Mouse (Mus musculus): ENCODE measurements around the gene Lhx2. TPM values are rescaled to one million over a fixed set of nuclear protein-coding genes. Genes with fewer than 3 reads are reported as not detected.

Lhx2 gene
- polyA plus RNA-seq, 1 experiment = 0.08 TPM

DNA sequence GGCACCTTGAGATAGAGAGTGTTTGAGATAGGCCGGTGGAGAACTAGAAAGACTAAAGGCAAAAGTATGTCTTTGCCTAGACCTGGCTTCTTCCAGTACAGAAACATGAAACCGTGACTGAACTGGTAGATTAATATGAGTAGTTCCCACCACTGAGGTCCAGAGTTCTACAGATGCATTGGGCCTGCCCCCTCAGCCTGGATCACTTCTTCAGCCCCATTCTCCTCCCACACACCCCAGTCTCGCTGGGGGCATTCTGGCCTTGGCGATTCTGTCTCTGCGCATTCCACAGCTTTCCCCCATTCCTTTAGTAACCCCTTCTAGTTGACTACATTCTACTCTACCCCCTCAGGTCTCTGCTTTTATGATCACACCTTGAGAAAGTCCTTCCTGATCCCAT lies 1.4 kb upstream of the Lhx2 start:
- Histone ChIP-seq H3K4me1 (ENCODE audit: control insufficient read depth, insufficient read depth, insufficient read length, low read length) (peaks cover 9% of the 10 kb centered on the region), H3K4me3 (ENCODE audit: low read depth, low read length) (no peak overlapping the region), H3K27ac (ENCODE audit: insufficient read depth, low read depth, low read length) (no peak overlapping the region), H3K36me3 (ENCODE audit: control insufficient read depth, insufficient read depth, low read length) (no peaks in the 10 kb centered on the region), H3K27me3 (ENCODE audit: control insufficient read depth, insufficient read depth, low read length) (peaks cover 57% of the 10 kb centered on the region)
- WGBS = 58% methylated on average over 5 of the region's 5 CpGs
- TF ChIP-seq CTCF (IDR thresholded peaks at IDR 0.05; ENCODE audit: extremely low read depth, insufficient read length, insufficient replicate concordance, low read depth, low read length) = no peak
- no peak for TF ChIP-seq POLR2A (IDR thresholded peaks at IDR 0.05; ENCODE audit: low read depth, low read length)

DNA sequence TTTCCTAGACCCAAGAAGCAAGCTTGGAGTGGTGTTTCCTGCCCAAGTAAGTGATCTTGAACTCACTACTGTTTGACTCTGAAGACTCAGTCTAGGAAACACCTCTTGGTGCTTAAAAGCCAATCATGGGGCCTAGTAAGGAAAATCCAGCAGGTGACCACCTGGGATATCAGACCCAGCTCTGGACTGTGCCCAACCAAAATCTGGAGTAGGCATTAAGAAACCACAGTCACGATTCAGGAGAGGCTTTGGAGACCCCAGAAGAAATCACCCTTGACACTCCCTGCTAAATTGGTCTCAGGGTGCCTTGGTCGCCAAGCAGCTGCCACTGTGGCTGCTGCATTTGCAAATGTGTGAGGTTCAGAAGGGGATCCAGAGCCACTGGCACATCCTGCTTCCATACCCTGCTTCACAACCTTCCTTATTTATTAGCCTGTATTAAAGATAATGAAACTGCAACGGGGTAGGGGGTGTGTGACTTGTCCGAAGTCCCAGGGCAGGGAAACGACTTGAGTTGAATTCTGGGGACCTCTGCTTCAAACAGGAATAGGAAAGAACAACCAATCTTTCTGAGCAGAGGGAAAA lies 641 bp upstream of the Lhx2 start:
- peaks cover 7% of the 10 kb centered on the region; the same call in 1 of the 2 replicates for H3K4me1 ChIP-seq (ENCODE audit: control insufficient read depth, insufficient read depth, insufficient read length, low read length)
- WGBS = 18% methylated on average over 5 of the region's 5 CpGs
- peaks cover 56% of the 10 kb centered on the region for H3K27me3 ChIP-seq (ENCODE audit: control insufficient read depth, insufficient read depth, low read length)
- no peak overlapping the region for H3K27ac ChIP-seq (ENCODE audit: insufficient read depth, low read depth, low read length)
- no peak overlapping the region for H3K4me3 ChIP-seq (ENCODE audit: low read depth, low read length)
- TF ChIP-seq CTCF (IDR thresholded peaks at IDR 0.05; ENCODE audit: extremely low read depth, insufficient read length, insufficient replicate concordance, low read depth, low read length) = no peak
- no peak for TF ChIP-seq POLR2A (IDR thresholded peaks at IDR 0.05; ENCODE audit: low read depth, low read length)
- H3K36me3 ChIP-seq (ENCODE audit: control insufficient read depth, insufficient read depth, low read length) = no peaks in the 10 kb centered on the region

DNA sequence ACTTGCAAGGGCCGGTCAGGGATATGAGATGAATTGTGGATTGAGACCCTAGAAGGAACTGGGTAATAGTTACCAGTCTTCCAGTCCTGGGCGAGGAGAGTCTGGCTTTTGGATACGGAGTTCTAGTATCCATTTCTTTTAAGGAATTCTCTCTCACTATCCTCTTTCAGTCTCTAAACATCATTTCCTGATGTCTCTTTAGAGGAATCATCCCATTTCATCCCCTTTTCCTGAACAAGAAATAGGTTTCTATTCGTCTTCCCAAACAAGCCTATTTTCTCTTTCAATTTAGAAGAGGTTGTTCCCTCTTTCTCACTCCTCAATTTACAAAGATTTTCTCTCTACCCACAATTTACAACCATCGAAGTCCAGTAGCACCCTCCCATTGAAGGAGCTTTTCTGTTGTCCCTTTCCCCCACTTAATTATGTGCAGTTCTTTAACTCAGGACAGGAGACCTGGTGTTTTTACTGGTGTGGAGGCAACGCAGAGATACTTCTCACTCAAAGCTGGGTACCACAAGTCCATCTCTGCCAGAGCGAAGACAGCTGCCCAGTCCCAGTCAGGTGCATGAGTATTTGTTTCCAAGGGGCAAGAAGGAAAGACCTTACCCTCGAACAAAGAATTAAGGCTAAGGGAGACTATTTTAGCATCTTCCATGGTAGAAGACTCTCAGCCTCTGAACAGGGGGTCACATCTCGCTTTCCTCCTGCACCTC lies 987 bp downstream of the Lhx2 start:
- 6% methylated on average over 9 of the region's 9 CpGs for WGBS

DNA sequence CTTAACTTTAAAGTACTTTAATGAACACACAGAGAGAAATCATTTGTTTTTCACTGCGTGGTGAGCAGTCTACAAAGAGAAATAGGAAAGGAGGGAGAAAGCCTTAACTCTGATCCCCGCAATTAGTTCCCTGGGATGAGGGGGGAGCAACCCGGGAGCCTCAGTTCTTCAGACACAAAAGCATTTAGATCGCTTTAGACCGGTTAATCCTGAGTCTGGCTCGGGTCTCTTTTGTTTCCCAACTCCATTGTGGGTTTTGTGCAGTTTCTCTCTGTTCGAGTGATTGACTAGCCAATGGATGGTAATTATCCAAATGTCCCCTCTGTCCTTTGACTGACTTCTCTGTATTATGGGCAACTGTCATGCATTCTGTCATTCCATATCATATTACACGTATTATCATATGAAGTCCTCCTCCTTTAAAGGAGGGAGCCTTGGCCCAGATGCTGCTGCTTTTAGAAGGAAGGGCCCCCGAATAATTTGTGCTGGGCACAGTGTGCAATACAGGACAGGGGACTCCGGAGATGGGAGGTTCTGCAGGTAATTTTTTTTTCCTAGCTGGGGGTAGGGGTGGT lies 1.6 kb downstream of the Lhx2 start:
- 3% methylated on average over 10 of the region's 10 CpGs for WGBS
- Histone ChIP-seq H3K27me3 (ENCODE audit: control insufficient read depth, insufficient read depth, low read length) (peaks cover 64% of the 10 kb centered on the region), H3K36me3 (ENCODE audit: control insufficient read depth, insufficient read depth, low read length) (no peaks in the 10 kb centered on the region), H3K27ac (ENCODE audit: insufficient read depth, low read depth, low read length) (no peak overlapping the region), H3K4me3 (ENCODE audit: low read depth, low read length) (no peak overlapping the region), H3K4me1 (ENCODE audit: control insufficient read depth, insufficient read depth, insufficient read length, low read length) (peaks cover 7% of the 10 kb centered on the region; the same call in 1 of the 2 replicates)
- TF ChIP-seq CTCF (IDR thresholded peaks at IDR 0.05; ENCODE audit: extremely low read depth, insufficient read length, insufficient replicate concordance, low read depth, low read length) (no peak), POLR2A (IDR thresholded peaks at IDR 0.05; ENCODE audit: low read depth, low read length) (no peak)

More for the DNA sequence above, 987 bp downstream of the Lhx2 start:
- TF ChIP-seq CTCF (IDR thresholded peaks at IDR 0.05; ENCODE audit: extremely low read depth, insufficient read length, insufficient replicate concordance, low read depth, low read length) (no peak), POLR2A (IDR thresholded peaks at IDR 0.05; ENCODE audit: low read depth, low read length) (no peak)
- Histone ChIP-seq H3K27me3 (ENCODE audit: control insufficient read depth, insufficient read depth, low read length) (peaks cover 65% of the 10 kb centered on the region), H3K4me1 (ENCODE audit: control insufficient read depth, insufficient read depth, insufficient read length, low read length) (peaks cover 7% of the 10 kb centered on the region; the same call in 1 of the 2 replicates), H3K27ac (ENCODE audit: insufficient read depth, low read depth, low read length) (no peak overlapping the region), H3K4me3 (ENCODE audit: low read depth, low read length) (peak overlapping the region; percentile 55), H3K36me3 (ENCODE audit: control insufficient read depth, insufficient read depth, low read length) (no peaks in the 10 kb centered on the region)

DNA sequence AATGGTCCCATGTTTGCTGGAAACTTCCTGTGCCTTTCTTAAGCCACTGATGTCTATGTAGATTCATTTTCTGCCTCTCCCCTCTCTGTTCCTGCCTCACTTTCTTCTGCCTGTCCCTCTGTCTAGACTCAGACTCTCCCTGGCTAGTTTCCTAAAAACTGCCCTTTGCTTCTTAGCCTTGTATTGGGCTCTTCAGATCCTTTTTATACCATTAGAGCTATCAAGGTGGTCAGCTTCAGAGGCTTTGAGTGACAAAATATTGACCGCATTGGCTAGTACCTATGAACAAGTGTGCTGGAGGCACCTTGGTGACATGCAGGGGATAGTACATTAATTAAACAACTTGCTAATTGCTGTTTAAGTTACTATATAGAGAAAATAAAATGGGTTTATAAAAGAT lies 4.5 kb downstream of the Lhx2 start:
- peaks cover 11% of the 10 kb centered on the region for H3K4me1 ChIP-seq (ENCODE audit: control insufficient read depth, insufficient read depth, insufficient read length, low read length)
- no peak for TF ChIP-seq POLR2A (IDR thresholded peaks at IDR 0.05; ENCODE audit: low read depth, low read length)
- TF ChIP-seq CTCF (IDR thresholded peaks at IDR 0.05; ENCODE audit: extremely low read depth, insufficient read length, insufficient replicate concordance, low read depth, low read length) = no peak
- H3K4me3 ChIP-seq (ENCODE audit: low read depth, low read length) = no peak overlapping the region
- peaks cover 66% of the 10 kb centered on the region for H3K27me3 ChIP-seq (ENCODE audit: control insufficient read depth, insufficient read depth, low read length)
- WGBS = 28% methylated on average over 1 of the region's 1 CpGs
- H3K36me3 ChIP-seq (ENCODE audit: control insufficient read depth, insufficient read depth, low read length) = no peaks in the 10 kb centered on the region
- no peak overlapping the region for H3K27ac ChIP-seq (ENCODE audit: insufficient read depth, low read depth, low read length)

DNA sequence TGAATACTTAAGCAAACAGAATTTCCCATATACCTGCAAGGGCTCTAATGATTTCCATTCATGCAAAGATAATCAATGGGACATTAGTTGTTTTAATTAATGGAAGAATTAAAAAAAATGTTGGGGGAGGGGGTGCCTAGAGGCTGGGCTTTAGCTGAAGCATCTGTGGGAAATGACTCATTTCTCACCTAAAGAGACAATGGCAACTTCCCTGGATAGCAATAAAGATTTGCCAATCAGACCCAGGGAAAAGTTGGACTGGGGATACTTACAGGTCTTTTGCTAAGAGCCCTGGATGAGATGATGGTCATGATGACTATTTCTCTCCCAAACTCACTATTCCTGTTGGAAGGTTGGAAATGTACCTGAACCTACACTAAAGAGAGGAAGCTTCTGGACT lies 5.6 kb downstream of the Lhx2 start:
- Histone ChIP-seq H3K27ac (ENCODE audit: insufficient read depth, low read depth, low read length) (no peak overlapping the region), H3K4me3 (ENCODE audit: low read depth, low read length) (no peak overlapping the region), H3K4me1 (ENCODE audit: control insufficient read depth, insufficient read depth, insufficient read length, low read length) (peaks cover 5% of the 10 kb centered on the region), H3K36me3 (ENCODE audit: control insufficient read depth, insufficient read depth, low read length) (no peaks in the 10 kb centered on the region), H3K27me3 (ENCODE audit: control insufficient read depth, insufficient read depth, low read length) (peaks cover 66% of the 10 kb centered on the region)
- no peak for TF ChIP-seq CTCF (IDR thresholded peaks at IDR 0.05; ENCODE audit: extremely low read depth, insufficient read length, insufficient replicate concordance, low read depth, low read length)
- no peak for TF ChIP-seq POLR2A (IDR thresholded peaks at IDR 0.05; ENCODE audit: low read depth, low read length)

DNA sequence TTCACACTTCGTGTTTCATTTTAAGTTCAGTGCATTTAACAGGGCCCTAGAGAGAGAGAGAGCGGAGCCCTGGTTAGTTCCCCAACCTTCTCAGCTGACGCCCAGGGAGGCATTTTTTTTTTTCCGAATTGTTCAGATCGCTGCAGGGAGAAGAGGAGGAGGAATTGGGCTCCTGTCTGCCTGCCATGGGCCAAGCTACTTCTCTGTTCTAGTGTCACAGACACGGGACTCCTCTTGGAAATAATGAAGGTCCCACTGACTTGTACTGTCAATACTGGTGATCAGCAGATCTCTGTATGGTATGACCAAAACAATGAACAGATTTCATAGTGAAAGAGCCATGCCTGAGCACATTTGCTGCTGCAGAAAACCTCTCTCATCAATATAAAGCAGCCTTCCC lies 7.3 kb downstream of the Lhx2 start:
- WGBS = 5% methylated on average over 6 of the region's 6 CpGs
- Histone ChIP-seq H3K4me1 (ENCODE audit: control insufficient read depth, insufficient read depth, insufficient read length, low read length) (peaks cover 12% of the 10 kb centered on the region), H3K27ac (ENCODE audit: insufficient read depth, low read depth, low read length) (no peak overlapping the region), H3K27me3 (ENCODE audit: control insufficient read depth, insufficient read depth, low read length) (peaks cover 72% of the 10 kb centered on the region), H3K36me3 (ENCODE audit: control insufficient read depth, insufficient read depth, low read length) (no peaks in the 10 kb centered on the region), H3K4me3 (ENCODE audit: low read depth, low read length) (no peak overlapping the region)
- TF ChIP-seq POLR2A (IDR thresholded peaks at IDR 0.05; ENCODE audit: low read depth, low read length) (no peak), CTCF (IDR thresholded peaks at IDR 0.05; ENCODE audit: extremely low read depth, insufficient read length, insufficient replicate concordance, low read depth, low read length) (no peak)

Measured in small intestine, adult 2 months (tissue).